Mouse (Mus musculus) neural tube, embryonic 10.5 days (tissue): ENCODE results near the gene Ap1ar.

ENCODE experiments used
- DNase-seq: peaks from one replicate; pipeline ENCODE4 v3.0.0-alpha.2; 2017; ENCODE audit warnings: low spot score; ENCODE audit errors: extremely low spot score

The Ap1ar gene

GRCm38 (mm10) chr3:127841926-127842325, 4.6 kb upstream of the Ap1ar start:
- DNase-seq: no peak

DNA sequence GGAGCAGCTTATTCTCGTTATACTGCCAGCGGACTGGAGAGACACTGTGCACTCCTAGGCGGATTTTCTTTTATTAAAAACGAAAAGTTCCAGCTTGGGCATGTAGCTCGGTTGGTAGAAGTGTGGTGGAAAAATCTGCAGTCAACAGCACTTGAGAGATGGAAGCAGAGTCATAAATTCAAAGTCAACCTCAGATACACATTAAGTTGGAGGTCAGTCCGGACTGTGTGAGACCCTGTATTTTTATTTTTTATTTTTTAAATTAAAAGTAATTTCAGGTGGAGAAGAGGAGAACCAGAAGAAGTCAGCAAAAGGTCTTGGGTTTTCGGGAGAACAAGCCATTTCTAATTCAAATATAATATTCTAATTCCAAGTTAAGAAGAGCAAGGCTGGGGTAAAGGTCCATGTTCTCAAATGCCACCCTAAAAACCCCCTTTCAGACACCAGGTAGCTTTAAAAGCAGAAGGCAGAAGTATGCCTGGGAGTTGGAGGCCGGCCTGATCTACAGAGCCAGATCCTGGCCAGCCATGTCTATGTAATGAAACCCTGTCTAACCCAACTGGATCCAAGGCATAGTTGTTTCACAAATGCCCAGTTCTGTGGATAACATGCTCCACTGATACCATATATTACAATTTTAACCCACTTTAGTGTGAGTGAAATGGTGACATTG, 785 bp upstream of the Ap1ar start:
- no peak for DNase-seq

GRCm38 (mm10) chr3:127836798-127837153, 547 bp downstream of the Ap1ar start:
- DNase-seq: no peak

- DNase-seq: no peak
Measured at GRCm38 (mm10) chr3:127835594-127835993, 1.7 kb downstream of the Ap1ar start.

- DNase-seq: no peak
Measured at GRCm38 (mm10) chr3:127834040-127834439, 3.3 kb downstream of the Ap1ar start.

DNA sequence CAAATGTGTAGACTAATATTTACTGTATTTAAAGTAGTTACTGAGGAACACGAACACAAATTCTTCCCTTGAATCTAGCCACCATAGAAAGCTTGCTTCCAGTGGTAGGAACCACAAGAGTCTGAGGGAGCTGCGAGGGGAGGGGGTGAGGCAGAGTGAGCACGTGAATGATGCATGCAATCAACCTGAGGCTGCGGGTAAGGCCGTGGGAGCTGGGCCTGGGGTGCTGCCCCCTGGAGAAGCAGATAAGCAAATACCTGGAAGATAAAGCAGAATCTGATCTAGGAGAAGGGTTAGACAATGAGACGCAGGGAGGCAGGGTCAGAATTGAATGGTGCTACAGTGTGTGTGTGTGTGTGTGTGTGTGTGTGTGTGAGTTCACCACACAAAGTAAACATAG, 6.2 kb downstream of the Ap1ar start:
- no peak for DNase-seq

- no peak for DNase-seq
Measured at GRCm38 (mm10) chr3:127830183-127830582, 7.1 kb downstream of the Ap1ar start.

GRCm38 (mm10) chr3:127827123-127827522, 10.2 kb downstream of the Ap1ar start:
- no peak for DNase-seq

DNA sequence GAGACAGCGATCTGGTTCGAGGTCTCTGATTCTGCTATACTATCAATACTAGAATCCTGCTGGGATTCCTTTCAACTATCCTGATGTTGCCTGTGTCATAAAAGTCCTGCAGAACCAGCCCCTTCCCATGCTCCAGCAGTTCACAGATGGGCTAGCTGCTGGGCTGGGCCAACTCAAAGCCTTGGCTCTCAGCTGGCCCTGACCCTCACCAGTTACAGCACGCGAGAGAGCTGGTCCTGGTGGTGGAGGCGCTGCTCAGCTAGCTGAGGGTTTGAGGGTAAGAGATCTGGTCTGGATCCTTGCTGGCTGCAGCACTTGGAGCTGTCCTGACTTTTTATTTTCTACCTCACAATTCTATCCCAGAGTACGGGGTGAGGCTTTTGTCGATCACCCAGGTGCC, 10.8 kb downstream of the Ap1ar start:
- DNase-seq: no peak

DNA sequence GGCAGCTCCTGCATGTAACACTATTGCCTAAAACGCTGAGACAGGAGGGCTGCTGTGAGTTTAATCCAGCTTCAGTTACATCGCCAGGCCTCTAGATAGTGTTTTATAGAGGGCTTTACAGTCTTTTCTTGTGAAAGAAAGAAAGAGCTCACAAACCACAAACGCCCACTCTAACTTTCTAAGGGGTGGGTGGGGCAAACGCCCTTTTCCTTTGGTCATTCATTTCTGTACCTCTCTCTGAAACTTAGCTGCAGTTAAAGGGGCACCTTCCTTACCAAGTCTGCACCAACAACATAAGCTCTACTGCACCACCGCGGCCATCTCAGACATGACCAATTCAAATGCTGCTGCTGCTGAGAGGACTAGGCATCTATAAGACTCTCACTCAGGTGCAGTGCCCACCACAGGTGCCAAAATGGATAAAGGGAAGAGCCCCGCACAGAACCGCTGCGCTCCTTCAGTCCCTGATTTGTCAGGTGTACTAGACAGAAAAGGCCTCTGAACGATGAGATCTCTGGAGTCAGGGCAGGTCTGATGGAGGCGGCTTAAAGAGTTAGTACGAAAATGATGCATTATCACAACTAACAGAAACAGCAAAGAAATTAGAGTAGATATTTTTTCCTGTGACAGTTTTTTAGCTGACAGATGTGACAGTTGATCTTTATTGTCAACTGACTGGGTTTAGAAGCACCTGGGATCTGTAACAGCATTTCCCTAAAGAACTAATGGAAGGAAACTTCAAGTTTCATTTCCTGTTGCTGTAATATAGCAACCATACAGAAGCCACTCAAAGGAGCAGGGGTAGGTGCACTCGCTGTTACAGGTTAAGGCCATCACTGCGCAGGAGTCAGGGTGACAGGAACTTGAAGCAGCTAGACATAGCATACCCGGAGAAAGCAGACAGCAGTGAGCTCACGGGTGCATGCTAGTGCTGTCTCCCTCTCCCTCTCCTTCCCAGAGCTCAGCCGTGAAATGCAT, 13.1 kb downstream of the Ap1ar start:
- DNase-seq: no peak

DNA sequence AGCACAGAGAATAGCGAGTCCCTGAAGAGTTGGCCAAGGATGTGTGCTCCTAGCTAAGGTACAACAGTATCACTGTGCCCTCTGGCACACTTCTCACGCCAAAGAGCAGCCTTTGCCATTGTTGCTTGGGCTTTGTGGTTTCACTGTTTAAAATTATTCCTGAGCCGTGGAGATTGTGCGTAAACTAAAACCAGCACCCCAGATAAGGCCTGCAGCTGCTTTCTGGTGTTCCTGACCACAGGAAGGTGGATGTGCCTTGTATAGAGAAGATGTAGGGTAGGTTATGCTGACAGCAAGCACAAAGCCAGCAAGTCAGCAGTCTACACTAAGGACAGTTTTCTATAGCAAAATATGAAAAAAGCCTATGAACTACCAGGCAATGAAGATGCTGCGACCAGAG, 16.1 kb downstream of the Ap1ar start:
- no peak for DNase-seq

DNA sequence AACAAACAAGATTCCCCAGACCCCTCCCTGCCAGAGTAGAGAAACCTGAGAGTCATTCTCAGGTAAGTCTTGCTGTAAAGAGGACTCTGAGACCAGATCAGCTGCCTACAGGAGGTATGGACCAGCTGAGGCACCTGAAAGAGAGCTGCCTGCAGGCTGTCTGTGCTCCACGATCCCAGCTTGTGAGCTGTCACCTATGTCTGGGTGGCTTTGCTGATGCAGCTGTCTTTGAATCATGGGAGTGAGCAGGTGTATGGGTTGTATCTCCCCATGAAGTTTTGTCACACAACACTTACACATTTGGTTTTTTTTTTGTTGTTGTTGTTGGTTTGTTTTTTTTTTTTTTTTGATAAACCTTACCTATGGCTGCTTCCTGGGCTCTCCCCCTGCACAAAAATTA, 16.9 kb downstream of the Ap1ar start:
- no peak for DNase-seq

DNA sequence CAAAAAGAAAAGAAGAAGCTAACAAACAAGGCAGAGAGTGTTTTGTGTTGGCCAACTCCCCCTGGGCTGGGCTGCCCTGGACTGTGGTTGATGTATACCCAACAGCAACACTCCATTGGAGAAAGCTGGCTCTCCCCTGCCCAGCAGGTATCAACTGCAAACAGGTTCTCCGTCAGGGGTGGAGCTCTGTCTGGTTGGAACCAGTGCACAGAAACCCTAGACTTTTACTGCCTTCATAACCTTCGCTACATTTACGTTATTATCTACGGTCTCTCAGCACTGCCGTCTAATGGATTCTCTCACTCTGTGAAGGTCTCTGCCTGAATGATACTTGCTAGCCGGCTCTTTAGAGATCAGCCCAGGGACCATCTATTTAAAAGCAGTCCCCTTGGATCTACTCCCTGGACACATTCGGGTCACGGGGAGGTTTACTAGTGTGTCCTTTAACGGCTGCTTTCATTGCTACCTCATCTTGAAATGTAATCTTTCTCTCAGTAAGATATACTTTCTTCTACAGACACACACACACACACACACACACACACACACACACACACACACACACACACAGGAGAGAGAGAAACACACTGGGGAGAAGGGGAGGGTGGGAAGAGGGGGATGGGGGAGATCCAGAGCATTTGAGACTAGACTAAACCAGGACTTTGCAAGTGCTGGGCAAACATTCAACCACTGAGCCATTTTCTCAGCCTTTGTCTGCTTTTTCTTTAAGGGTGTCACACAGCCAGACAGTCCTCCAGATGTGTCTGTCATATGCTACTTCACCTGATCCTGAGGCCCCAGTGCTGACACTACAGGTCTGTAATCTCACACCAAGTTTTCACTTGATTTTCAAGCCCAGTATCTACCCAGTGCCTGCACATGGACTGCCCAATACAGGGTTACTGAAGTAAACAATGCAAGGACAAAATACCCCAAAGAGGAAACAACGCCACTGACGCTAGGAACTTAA, 18.3 kb downstream of the Ap1ar start:
- no peak for DNase-seq

DNA sequence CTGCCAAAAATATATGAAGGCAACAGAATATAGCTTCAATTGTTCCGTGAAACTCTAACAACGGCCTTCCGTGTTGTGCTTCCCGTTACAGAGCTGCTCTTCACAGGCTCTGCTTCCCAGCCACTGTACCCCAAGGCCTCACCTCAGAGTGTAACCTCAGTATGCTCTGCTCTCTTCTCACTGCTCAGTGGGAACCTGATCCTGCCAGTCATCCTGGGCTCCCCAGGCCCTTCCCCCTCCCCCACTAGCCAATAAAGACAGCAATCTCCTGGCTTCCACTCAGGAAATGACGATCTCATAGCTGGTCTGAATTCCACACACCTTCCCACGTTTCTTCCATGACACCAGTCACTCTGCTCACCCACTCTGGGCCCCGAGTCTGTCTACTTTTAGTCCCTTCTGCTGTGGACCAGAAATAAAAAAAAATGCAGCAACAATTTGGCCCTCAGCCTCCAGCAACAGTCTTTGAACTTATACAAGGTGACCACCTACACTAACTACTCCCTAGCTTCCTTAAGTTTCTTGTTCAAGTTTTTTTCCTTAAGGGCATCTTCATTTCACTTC, 20.1 kb downstream of the Ap1ar start:
- DNase-seq: no peak

GRCm38 (mm10) chr3:127809103-127809502, 28.2 kb downstream of the Ap1ar start:
- no peak for DNase-seq

GRCm38 (mm10) chr3:127807846-127808245, 29.5 kb downstream of the Ap1ar start:
- no peak for DNase-seq

GRCm38 (mm10) chr3:127805991-127806390, 31.3 kb downstream of the Ap1ar start:
- DNase-seq: no peak

DNA sequence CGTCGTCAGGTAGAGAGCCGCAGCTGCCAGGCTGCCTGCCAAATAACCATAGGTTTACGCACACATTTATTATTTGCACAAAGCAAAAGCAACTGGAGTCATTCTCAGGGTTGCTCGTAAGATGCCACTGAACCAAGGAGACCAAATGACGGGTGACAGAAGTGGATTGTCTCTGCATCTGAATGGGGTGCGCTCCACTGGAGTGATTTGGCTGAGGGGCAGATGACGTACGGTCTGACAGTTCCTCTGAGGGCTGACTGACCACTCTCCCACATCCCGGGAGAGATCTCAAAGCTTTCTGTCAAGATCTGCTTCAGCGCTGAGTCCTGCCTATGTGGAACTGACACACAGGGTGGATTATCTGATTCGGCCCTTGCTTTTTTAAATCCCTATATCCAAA, 32.3 kb downstream of the Ap1ar start:
- DNase-seq: no peak

- no peak for DNase-seq
Measured at GRCm38 (mm10) chr3:127804439-127804838, 32.9 kb downstream of the Ap1ar start.

- DNase-seq: no peak
Measured at GRCm38 (mm10) chr3:127802814-127803213, 34.5 kb downstream of the Ap1ar start.

DNA sequence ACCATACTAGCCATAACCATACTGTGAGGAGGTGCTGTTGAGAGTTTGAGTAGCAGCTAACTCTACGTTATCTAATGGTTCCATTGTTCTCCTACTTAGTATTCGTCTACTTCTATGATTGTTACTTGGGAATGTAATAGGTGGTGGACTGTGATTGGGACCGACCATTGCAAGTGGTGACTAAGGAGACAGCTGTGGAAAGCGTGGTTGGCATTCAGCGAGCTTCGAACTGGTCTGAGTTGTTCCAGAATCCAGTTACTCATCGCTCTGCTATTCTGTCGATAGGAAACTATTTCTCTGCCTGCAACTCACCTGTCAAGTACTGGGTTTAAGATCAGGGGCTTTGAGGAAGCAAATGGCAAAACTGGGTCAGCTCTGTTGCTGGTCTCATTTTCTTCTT, 36.2 kb downstream of the Ap1ar start:
- DNase-seq: no peak
